Mouse (Mus musculus) heart, embryonic 11.5 days (tissue): ENCODE measurements at regions not wholly inside any gene's neighbourhood (a gene's known extent, or its start where the extent isn't known, plus 50 kb on each side); places are given as distances from the start of the nearest gene placed in this dataset.
A peak's percentile ranks its signal among the peaks of the same experiment; 100 is the strongest.

Source experiments
- ATAC-seq: fragments of 200-750 bp; cut with Nextera tagmentation; replicated peaks from 2 replicates; pipeline ENCODE4 v1.8.0; 2017; ENCODE audit warnings: moderate library complexity; ENCODE audit not compliant: insufficient number of reproducible peaks, low FRiP score, low TSS enrichment
- H3K27ac ChIP-seq: fragments of 300-500 bp; sonication (generic); 2 replicates; pipeline ENCODE4 v1.5.1; 2014; ENCODE audit warnings: mild to moderate bottlenecking, low read depth, low read length
- H3K27me3 ChIP-seq: fragments of 300-500 bp; sonication (generic); 2 replicates; pipeline ENCODE4 v1.6.1; 2014; ENCODE audit warnings: mild to moderate bottlenecking, low read length, mixed read lengths; ENCODE audit not compliant: control insufficient read depth, insufficient read depth
- H3K36me3 ChIP-seq: fragments of 300-500 bp; sonication (generic); 2 replicates; pipeline ENCODE4 v1.6.1; 2014; ENCODE audit warnings: mild to moderate bottlenecking, low read length, moderate library complexity, mixed read lengths; ENCODE audit not compliant: control insufficient read depth, insufficient read depth
- H3K4me1 ChIP-seq: fragments of 300-500 bp; sonication (generic); 2 replicates; pipeline ENCODE4 v1.6.1; 2014; ENCODE audit warnings: low read length; ENCODE audit not compliant: control insufficient read depth, insufficient read depth
- H3K4me2 ChIP-seq: fragments of 300-500 bp; sonication (generic); 2 replicates; pipeline ENCODE4 v1.6.1; 2014; ENCODE audit warnings: mild to moderate bottlenecking, moderate library complexity
- H3K4me3 ChIP-seq: fragments of 300-500 bp; sonication (generic); 2 replicates; pipeline ENCODE4 v1.5.1; 2014; ENCODE audit warnings: low read depth, low read length
- H3K9ac ChIP-seq: fragments of 300-500 bp; sonication (generic); 2 replicates; pipeline ENCODE4 v1.6.1; 2014; ENCODE audit warnings: mild to moderate bottlenecking, low read depth, low read length, moderate library complexity
- H3K9me3 ChIP-seq: fragments of 300-500 bp; sonication (generic); replicated peaks from 2 replicates; pipeline ENCODE4 v1.6.1; 2016; ENCODE audit warnings: low read length; ENCODE audit not compliant: control insufficient read depth
- WGBS: fragments of 180-500 bp; shearing (Covaris S2); extraction: QIAGEN DNeasy Blood & Tissue Kit; methylation state at CpG from one replicate; pipeline ENCODE4 v1.1.7; 2014; ENCODE audit not compliant: insufficient replicate concordance; 5-methylcytosine and 5-hydroxymethylcytosine counted together

DNA sequence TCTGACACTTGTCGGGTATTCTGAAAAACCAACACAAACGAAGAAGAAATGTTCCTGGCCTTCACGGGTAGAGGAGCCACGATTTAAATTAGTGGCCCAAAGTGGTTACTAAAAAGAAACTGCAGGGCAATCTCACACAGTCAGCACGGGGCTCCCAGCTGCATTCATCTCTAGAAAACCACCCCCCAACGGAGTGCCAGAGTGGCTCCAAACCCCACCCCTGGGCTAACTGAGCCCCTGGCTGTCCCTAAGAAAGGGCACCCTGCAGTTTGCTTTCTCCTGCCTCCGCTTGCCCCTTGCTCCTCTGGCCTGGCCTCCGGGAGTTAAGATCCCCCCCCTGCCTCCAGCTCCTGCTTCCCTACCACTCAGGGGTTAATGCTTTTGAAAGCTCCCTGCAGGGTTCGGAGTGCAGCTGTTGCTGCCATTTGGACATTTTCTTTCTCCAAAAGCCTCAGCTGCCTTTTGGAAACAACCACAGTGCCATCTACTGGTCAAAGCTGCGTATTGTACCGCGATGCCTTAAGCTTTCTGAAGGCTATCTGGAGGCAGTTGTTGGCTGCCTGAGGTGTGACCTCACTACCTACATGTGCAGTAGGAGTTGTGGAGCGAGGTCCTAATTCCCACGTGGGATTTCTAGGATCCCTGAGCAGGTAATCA, 92.9 kb upstream of the Castor2 start:
- WGBS: 4% methylated on average over 14 of the region's 14 CpGs
- Histone ChIP-seq H3K9ac (peak overlapping the region; percentile 52), H3K36me3 (no peaks in the 10 kb centered on the region), H3K27me3 (peaks cover 5% of the 10 kb centered on the region), H3K4me1 (peaks cover 3% of the 10 kb centered on the region; the same call in 1 of the 2 replicates), H3K27ac (no peak overlapping the region), H3K4me2 (peak overlapping the region; percentile 61), H3K9me3 (no peaks in the 10 kb centered on the region), H3K4me3 (peak overlapping the region; percentile 30; the same call in 1 of the 2 replicates)
- ATAC-seq: 0 out of 2 replicates have a peak, but pooled peaks have one; percentile 43

GRCm38 (mm10) chr5:134006001-134006400, 93.5 kb upstream of the Castor2 start:
- H3K9me3 ChIP-seq: no peaks in the 10 kb centered on the region
- no peak overlapping the region for H3K9ac ChIP-seq
- peaks cover 3% of the 10 kb centered on the region; the same call in 1 of the 2 replicates for H3K4me1 ChIP-seq
- H3K4me3 ChIP-seq: no peak overlapping the region
- H3K36me3 ChIP-seq: no peaks in the 10 kb centered on the region
- no peak overlapping the region; the same call in 1 of the 2 replicates for H3K4me2 ChIP-seq
- WGBS: 41% methylated on average over 3 of the region's 3 CpGs
- H3K27ac ChIP-seq: no peak overlapping the region
- H3K27me3 ChIP-seq: peaks cover 5% of the 10 kb centered on the region
- ATAC-seq: no peak

DNA sequence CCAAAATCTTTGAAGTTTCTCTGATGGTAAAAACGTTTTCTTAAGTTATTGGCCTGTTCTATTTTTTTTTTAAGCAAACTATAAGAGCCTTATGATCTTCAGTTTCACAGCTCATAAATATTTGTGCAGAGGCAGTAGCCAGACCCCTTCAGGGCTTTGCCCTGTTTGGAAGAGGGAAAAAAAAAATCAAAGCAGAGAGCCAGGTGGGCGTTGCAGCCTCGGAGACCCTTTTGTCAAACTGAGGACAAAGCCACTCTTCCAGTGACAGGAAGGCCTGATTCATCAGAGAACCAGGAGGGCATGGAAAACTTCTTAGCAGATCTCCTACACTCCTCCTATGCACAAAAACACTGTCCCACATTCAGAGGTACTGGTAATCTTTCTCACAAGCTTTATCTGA, 99.4 kb upstream of the Castor2 start:
- Histone ChIP-seq H3K9ac (no peak overlapping the region), H3K9me3 (no peaks in the 10 kb centered on the region), H3K4me1 (no peaks in the 10 kb centered on the region), H3K27ac (no peak overlapping the region), H3K27me3 (no peaks in the 10 kb centered on the region), H3K36me3 (no peaks in the 10 kb centered on the region), H3K4me3 (no peak overlapping the region), H3K4me2 (no peak overlapping the region)
- no peak for ATAC-seq
- 37% methylated on average over 3 of the region's 3 CpGs for WGBS

GRCm38 (mm10) chr5:133999698-134000097, 99.8 kb upstream of the Castor2 start:
- no peak for ATAC-seq
- no peak overlapping the region for H3K27ac ChIP-seq
- no peaks in the 10 kb centered on the region for H3K27me3 ChIP-seq
- no peak overlapping the region for H3K4me3 ChIP-seq
- WGBS: 30% methylated on average over 5 of the region's 5 CpGs
- H3K9ac ChIP-seq: no peak overlapping the region
- H3K4me2 ChIP-seq: no peak overlapping the region
- H3K9me3 ChIP-seq: no peaks in the 10 kb centered on the region
- H3K36me3 ChIP-seq: no peaks in the 10 kb centered on the region
- H3K4me1 ChIP-seq: no peaks in the 10 kb centered on the region

GRCm38 (mm10) chr5:133991994-133992393, 107.5 kb upstream of the Castor2 start:
- Histone ChIP-seq H3K36me3 (no peaks in the 10 kb centered on the region), H3K27ac (no peak overlapping the region), H3K9ac (no peak overlapping the region), H3K4me2 (no peak overlapping the region), H3K4me1 (no peaks in the 10 kb centered on the region), H3K27me3 (no peaks in the 10 kb centered on the region), H3K4me3 (no peak overlapping the region), H3K9me3 (no peaks in the 10 kb centered on the region)
- ATAC-seq: no peak
- WGBS: 70% methylated on average over 2 of the region's 2 CpGs

- no peak overlapping the region for H3K9ac ChIP-seq
- H3K4me1 ChIP-seq: no peaks in the 10 kb centered on the region
- no peak overlapping the region for H3K27ac ChIP-seq
- no peaks in the 10 kb centered on the region for H3K9me3 ChIP-seq
- no peak overlapping the region for H3K4me3 ChIP-seq
- no peak for ATAC-seq
- no peaks in the 10 kb centered on the region for H3K36me3 ChIP-seq
- no peak overlapping the region for H3K4me2 ChIP-seq
- H3K27me3 ChIP-seq: no peaks in the 10 kb centered on the region
- 37% methylated on average over 3 of the region's 3 CpGs for WGBS
Measured at GRCm38 (mm10) chr5:133991556-133991955, 108.0 kb upstream of the Castor2 start.

DNA sequence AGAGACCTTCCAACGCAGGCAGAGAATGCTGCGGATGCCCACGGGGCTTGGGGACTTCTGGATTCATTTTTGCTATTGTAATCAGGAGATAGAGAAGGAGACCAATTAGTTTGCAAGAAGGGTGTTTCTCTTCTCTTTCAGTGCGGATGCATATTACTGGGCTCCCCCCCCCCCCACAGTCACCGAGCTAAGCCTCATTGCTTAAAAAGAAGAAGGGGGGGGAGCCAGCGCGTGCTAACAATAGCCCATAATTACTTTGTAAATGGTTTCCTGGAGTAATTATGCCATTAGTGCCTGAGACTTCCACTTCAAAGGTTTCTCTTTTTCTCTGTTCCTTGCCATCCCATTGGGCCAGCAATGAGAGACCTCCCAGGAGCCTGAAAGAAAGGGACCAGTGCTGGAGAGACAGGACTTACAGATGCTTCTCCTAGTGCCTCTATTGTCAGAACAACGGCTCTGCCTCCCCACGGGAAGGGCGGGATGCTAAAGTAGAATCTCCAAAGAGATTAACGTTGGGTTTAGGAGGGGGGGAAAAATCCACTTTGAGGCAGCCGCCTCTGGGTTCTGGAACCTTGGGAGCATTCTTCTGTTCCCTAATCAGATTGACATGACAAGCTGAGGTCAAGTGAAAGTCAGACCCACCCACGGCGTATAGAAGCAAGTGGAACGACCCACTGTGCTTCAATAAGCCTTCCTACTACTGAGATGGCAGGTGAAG, 116.1 kb upstream of the Castor2 start:
- no peak for ATAC-seq
- peaks cover 11% of the 10 kb centered on the region; the same call in 1 of the 2 replicates for H3K4me1 ChIP-seq
- 7% methylated on average over 15 of the region's 15 CpGs for WGBS
- no peaks in the 10 kb centered on the region for H3K36me3 ChIP-seq
- H3K9ac ChIP-seq: no peak overlapping the region
- no peak overlapping the region for H3K27ac ChIP-seq
- H3K27me3 ChIP-seq: 0 out of 2 replicates have a peak, but pooled peaks cover 9% of the 10 kb centered on the region
- H3K4me2 ChIP-seq: peak overlapping the region; percentile 14; the same call in 1 of the 2 replicates
- H3K4me3 ChIP-seq: no peak overlapping the region
- no peaks in the 10 kb centered on the region for H3K9me3 ChIP-seq

GRCm38 (mm10) chr5:133970421-133970914, 129.0 kb upstream of the Castor2 start:
- peaks cover 3% of the 10 kb centered on the region; the same call in 1 of the 2 replicates for H3K9me3 ChIP-seq
- no peak overlapping the region for H3K27ac ChIP-seq
- 51% methylated on average over 12 of the region's 12 CpGs for WGBS
- H3K4me1 ChIP-seq: no peaks in the 10 kb centered on the region
- H3K27me3 ChIP-seq: no peaks in the 10 kb centered on the region
- no peak overlapping the region for H3K4me3 ChIP-seq
- no peak for ATAC-seq
- no peak overlapping the region for H3K9ac ChIP-seq
- no peaks in the 10 kb centered on the region for H3K36me3 ChIP-seq
- H3K4me2 ChIP-seq: no peak overlapping the region
